Mouse (Mus musculus): Measurements from ENCODE around the gene Gucy2f. TPM values are rescaled to one million over a fixed set of nuclear protein-coding genes. Genes with fewer than 3 reads are reported as not detected.

Gene Gucy2f
- polyA plus RNA-seq, 1 experiment from 2014 or later, result not detected

DNA sequence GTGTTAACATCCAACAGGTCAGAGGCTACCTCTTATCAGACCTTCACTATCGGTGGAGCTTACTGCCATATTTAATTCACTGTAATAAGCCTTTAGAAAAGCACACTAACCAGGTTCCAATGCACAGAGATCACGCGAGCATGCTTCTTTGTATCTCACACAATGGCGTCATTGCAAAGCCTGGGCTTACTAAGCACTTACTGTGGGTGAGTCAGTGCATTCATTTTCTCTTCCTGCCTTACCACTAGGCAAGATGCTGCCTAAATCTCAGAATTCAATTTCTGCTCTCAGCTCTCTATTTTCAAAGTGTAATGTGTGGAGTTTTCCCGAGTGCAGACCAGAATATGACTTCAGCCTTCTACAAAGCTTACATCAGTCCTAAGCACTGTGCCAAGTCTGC is 101.2 kb downstream of the Gucy2f start:
- Histone ChIP-seq H3K4me1 (ENCODE audit: control insufficient read depth, insufficient read depth, low read length) (no peaks in the 10 kb centered on the region), H3K4me2 (replicated peaks; ENCODE audit: low read depth, low read length) (no peak overlapping the region), H3K36me3 (ENCODE audit: control insufficient read depth, insufficient read depth, low read length) (no peaks in the 10 kb centered on the region), H3K27me3 (ENCODE audit: control insufficient read depth, insufficient read depth, low read length) (peaks cover 4% of the 10 kb centered on the region; the same call in 1 of the 2 replicates), H3K9me3 (ENCODE audit: control insufficient read depth, low read length) (no peaks in the 10 kb centered on the region), H3K4me3 (ENCODE audit: low read length) (no peak overlapping the region), H3K27ac (ENCODE audit: low read depth, low read length) (no peak overlapping the region), H3K9ac (ENCODE audit: low read depth, low read length) (no peak overlapping the region)
- no peak for ATAC-seq (ENCODE audit: low FRiP score, low TSS enrichment)
- 87% methylated on average over 5 of the region's 5 CpGs for WGBS

DNA sequence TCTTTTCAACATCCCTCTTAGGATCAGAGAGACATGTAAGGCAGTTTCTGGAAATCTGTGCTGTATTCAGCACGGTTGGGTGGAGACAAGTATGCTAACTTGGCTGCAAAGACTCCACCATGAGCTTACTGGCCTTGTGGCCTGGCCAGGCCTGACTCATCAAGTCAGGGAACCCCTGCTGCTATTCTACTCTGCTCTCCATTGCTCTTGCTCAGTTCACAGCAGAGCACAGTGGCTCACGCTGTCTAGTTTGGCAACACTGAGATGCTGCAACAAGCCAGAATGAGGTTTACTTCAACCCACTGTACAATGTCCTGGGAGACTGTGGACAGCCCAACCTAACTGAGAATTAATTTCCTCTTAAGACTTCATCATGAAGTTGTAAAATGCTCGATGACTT is 134.1 kb downstream of the Gucy2f start:
- WGBS, result 67% methylated on average over 3 of the region's 3 CpGs
- H3K4me1 ChIP-seq (ENCODE audit: control insufficient read depth, insufficient read depth, low read length), result no peaks in the 10 kb centered on the region

More for the DNA sequence above, 134.1 kb downstream of the Gucy2f start:
- H3K9me3 ChIP-seq (ENCODE audit: control insufficient read depth, low read length), result no peaks in the 10 kb centered on the region
- no peak overlapping the region for H3K4me2 ChIP-seq (replicated peaks; ENCODE audit: low read depth, low read length)
- no peaks in the 10 kb centered on the region for H3K36me3 ChIP-seq (ENCODE audit: control insufficient read depth, insufficient read depth, low read length)
- H3K27ac ChIP-seq (ENCODE audit: low read depth, low read length), result no peak overlapping the region
- ATAC-seq (ENCODE audit: low FRiP score, low TSS enrichment), result no peak
- no peak overlapping the region for H3K9ac ChIP-seq (ENCODE audit: low read depth, low read length)
- H3K4me3 ChIP-seq (ENCODE audit: low read length), result no peak overlapping the region
- no peaks in the 10 kb centered on the region; the same call in 1 of the 2 replicates for H3K27me3 ChIP-seq (ENCODE audit: control insufficient read depth, insufficient read depth, low read length)

Other genes with a start within 250 kb of the Gucy2f start
- 23.3 and 25.2 TPM in 2 replicates for gene Nxt2, start 29.8 kb upstream of the Gucy2f start, polyA plus RNA-seq (2014; fragmentation: Nextera tagmentation; extraction: Ambion mirVana)
- gene Kcne1l, start 109.4 kb upstream of the Gucy2f start, polyA plus RNA-seq (2014; fragmentation: Nextera tagmentation; extraction: Ambion mirVana), result 19.1 and 19.3 TPM in 2 replicates
- 14.0 and 24.2 TPM in 2 replicates for gene Acsl4, start 193.6 kb upstream of the Gucy2f start, polyA plus RNA-seq (2014; fragmentation: Nextera tagmentation; extraction: Ambion mirVana)